Mouse (Mus musculus) layer of hippocampus, postnatal 36 days (tissue): Measurements from ENCODE around the gene Dmc1. TPM values are rescaled to one million over a fixed set of nuclear protein-coding genes. Genes with fewer than 3 reads are reported as not detected.

Experiments used
- DNase-seq, 2 experiments: peaks; one replicate each; pipeline ENCODE4 v3.0.0; 2022
- microRNA-seq, 2 experiments: library from miRNA; unstranded; fragments of <30 nt; microRNA quantifications; one replicate each; pipeline ENCODE4 v1.2.0; 2021
- total RNA-seq, 2 experiments: library from RNA; stranded (reverse); gene quantifications; 2 replicates each; pipeline ENCODE4 v1.2.3; 2021

The Dmc1 gene
- total RNA-seq, 2 experiments from 2014 or later, result 1.1 to 2.2 TPM

DNA sequence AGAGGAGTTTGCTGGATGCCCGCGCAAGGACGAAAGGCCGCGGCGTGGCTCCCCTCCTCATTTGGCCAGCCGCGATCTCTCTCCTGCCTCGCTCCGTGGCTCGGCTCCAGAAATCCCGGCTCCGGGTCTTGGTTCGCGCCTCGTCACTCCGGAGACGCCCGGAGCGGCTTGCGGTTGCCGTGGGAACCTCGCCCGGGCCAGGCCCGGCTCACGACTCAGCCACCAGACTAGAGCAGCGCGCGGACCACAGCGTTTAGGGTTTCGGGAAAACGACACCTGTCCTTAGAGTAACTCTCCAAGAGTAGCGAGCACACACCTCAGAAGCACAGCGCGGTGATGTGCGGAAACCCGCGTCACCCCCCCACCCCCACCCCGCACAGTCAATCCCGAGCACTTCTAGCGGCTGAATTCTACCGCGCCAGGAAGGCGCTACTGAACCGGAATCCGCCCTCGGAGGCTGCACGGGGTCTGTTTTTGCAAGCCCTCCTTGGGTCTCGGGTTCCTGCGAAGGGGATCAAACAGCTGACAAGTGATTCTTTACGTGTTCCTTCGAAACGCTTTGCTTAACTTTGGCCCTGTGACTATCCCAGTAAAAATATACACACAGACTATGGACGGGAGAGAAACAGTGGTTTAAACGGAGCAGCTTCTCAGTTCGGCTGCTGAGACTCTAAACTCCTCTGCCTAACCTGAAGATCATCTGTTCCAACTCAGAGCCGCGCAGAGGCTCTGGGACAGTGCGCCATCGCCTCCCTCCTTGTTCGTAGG is 93.2 kb downstream of the Dmc1 start:
- peak; percentile 82 to 87 for DNase-seq

Small RNA genes within 50 kb of the gene (microRNA-seq; reads per million reads assigned to microRNA genes)
- 0 reads per million in 2 experiments for gene Gm27903

Other genes with a start within 250 kb of the Dmc1 start
- 10 to 100 TPM; 50.5 to 51.0 TPM for gene Tmem184b, start 201.5 kb downstream of the Dmc1 start, total RNA-seq
- gene Csnk1e, start 149.5 kb downstream of the Dmc1 start, total RNA-seq, result 100 to 1,000 TPM; 111 to 120 TPM
- 10 to 100 TPM; 69.5 to 75.8 TPM for gene Kcnj4, start 99.9 kb downstream of the Dmc1 start, total RNA-seq
- gene Kdelr3, start 88.7 kb downstream of the Dmc1 start, total RNA-seq, result under 1 TPM in 1 of 2 experiments, not detected in 1; 0.32 TPM
- 100 to 1,000 TPM; 311 to 331 TPM for gene Ddx17, start 58.4 kb downstream of the Dmc1 start, total RNA-seq
- gene Fam227a, start 53.8 kb upstream of the Dmc1 start, total RNA-seq, result 10 to 100 TPM in 1 of 2 experiments, 1 to 10 TPM in 1; 9.7 to 16.0 TPM
- gene Cby1, start 54.1 kb upstream of the Dmc1 start, total RNA-seq, result 10 to 100 TPM; 43.2 to 44.3 TPM
- gene Tomm22, start 65.8 kb upstream of the Dmc1 start, total RNA-seq, result 100 to 1,000 TPM; 101 to 108 TPM
- 10 to 100 TPM; 48.4 to 50.1 TPM for gene Josd1, start 82.8 kb upstream of the Dmc1 start, total RNA-seq
- 10 to 100 TPM; 48.6 to 51.6 TPM for gene Gtpbp1, start 85.7 kb upstream of the Dmc1 start, total RNA-seq
- 10 to 100 TPM; 25.3 to 31.9 TPM for gene Sun2, start 137.4 kb upstream of the Dmc1 start, total RNA-seq
- 10 to 100 TPM; 52.4 to 53.3 TPM for gene Dnal4, start 172.7 kb upstream of the Dmc1 start, total RNA-seq
- gene Nptxr, start 199.7 kb upstream of the Dmc1 start, total RNA-seq, result 100 to 1,000 TPM; 729 to 800 TPM
- gene Npcd, start 229.1 kb upstream of the Dmc1 start, total RNA-seq, result 10 to 100 TPM in 1 of 2 experiments, 1 to 10 TPM in 1; 5.8 to 10.8 TPM
- 100 to 1,000 TPM; 335 to 366 TPM for gene Cbx6, start 229.6 kb upstream of the Dmc1 start, total RNA-seq